Mouse (Mus musculus) gastrocnemius, adult 18-20 months (tissue): ENCODE results near the gene Aida. TPM values are rescaled to one million over a fixed set of nuclear protein-coding genes. Genes with fewer than 3 reads are reported as not detected.

ENCODE experiments used
- DNase-seq: peaks from one replicate; pipeline ENCODE4 v3.0.0; 2021; ENCODE audit warnings: low spot score
- long read RNA-seq, 2 experiments: library from polyadenylated mRNA; stranded (forward); transcript quantifications; one replicate each; pipeline ENCODE4 v2.0.0; 2021
- total RNA-seq, 2 experiments: library from RNA; stranded (reverse); gene quantifications; 2 replicates each; pipeline ENCODE4 v1.2.3; 2021

The Aida gene
- 10 to 100 TPM; 21.1 to 22.6 TPM for total RNA-seq
- long read RNA-seq, experiment 1, full-length matches to known transcripts, result 3 of 5 reads
- long read RNA-seq, experiment 1, partial matches to known transcripts, result 0 of 5 reads
- long read RNA-seq, experiment 1, other reads (novel, unspliced or antisense), result 2 of 5 reads
- long read RNA-seq, experiment 2, full-length matches to known transcripts, result 5 of 6 reads
- long read RNA-seq, experiment 2, partial matches to known transcripts, result 0 of 6 reads
- long read RNA-seq, experiment 2, other reads (novel, unspliced or antisense), result 1 of 6 reads

DNA sequence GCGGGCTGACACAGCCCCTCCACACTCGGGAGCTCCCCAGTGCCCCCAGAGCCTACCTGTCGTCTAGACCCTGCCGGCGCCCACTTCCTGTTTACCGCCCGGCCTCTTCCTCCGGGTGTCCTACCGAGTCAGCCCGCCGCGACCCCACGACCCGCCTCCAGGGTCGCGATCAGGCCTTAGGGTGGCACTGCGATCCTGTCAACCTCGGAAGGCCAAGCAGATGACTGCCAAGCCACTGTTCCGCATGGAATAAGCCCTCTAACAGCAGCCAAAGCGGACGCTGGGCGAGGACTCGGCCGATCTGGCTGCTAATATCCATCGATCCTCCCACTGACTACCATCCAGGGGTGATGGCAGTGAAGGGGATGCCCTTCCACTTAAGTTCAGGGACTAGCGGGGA is at the start of gene Aida:
Gene Aida (plus strand): TSS at position 126 of the 400 bp plus-strand sequence.
- DNase-seq, result no peak

DNA sequence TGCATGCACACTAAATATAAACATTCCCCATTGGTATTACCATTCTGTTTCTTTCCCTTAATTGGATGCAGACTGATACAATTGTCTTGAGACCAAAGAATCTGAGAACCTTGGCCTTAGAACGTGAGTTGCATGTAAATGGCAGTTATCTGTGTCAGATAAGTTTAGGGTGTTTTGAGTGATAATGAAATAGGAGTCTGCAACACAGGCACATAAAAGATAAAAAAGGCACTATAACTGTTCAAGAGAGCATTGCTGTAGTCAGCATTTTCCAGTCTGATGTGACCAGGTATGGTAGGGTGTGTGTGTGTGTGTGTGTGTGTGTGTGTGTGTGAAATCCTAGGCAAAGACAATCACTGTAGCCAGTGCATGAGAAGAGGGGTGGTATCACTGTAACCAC is 48.2 kb upstream of the Aida start:
- no peak for DNase-seq

DNA sequence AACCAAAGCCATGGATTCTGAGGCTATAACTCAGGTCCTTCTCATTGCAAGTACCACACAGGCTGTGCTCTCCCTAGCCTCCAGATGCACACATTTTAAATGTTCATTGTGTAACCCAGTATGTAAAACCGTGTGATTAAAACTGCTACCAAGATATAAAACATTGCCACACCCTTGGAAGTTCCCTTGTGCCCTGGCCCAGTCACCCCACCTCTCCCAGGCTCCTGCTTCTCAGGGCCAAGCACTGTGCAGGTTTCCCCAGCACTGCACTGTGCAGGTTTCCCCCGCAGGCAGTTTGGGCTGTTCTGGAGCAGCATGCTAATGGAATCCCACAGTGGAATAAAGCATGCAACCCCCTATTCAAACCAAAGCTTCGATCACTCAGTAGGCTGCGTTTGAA is 45.8 kb upstream of the Aida start:
- DNase-seq, result no peak

DNA sequence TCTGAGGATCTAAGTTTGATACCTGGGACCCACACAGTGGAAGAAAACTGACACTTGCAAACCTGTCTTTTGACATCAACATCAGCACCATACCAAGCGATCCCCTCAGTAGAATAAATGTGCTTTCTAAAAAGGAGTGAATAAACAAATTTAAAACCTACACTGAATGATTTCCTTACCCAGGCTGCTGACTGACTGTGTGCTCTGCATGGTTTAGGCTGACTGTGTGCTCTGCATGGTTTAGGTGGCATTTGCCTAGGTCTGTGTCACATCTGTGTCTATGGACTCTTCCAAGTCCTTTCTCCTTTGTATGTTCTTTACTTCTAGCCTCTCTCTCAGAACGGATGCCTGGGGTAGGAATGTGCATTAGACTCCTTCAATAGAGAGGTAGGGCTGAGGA is 44.6 kb upstream of the Aida start:
- DNase-seq, result no peak

GRCm38 (mm10) chr1:183252574-183252973 is 43.8 kb upstream of the Aida start:
- DNase-seq, result no peak

DNA sequence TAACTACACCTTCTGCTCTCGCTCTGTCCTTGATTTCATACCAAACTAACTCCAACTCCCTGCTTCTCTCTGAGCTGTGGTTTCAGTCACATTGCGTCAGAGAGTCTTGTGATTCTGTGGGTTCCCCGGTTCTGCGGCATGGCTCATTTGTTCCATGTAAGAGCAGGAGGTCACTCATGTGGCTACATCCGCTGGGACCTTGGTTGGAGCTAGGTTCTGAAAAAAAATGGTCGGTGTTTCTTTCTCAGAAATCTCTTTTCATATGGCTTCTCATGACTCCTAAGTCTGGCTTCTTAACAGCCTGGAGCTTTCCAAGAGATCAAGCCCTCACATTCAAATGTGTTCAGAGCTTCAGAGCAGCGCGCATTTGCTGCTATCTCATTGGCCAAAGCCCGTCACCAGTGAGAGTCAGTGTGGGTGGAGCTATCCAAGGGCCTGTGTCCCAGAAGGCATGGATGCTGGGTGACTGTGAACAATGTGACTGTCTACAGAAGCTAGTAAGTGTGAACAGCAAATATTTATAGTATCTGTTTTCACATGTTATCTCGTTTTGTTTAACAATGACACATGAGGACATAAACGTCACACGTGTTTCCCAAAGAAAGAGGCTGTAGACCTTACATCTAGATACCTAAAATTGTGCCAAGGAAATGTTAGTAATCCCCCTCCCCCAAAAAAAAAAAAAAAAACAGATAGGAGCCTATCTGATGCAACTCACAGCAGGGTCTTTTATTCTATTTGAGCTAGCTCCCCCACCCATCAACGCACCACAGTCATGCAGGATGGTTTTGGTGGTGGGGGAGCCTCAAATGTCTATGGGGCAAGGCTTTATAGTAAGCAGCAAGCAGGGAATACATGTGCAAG is 32.0 kb upstream of the Aida start:
- DNase-seq, result peak; percentile 5

GRCm38 (mm10) chr1:183265921-183266467 is 30.4 kb upstream of the Aida start:
- no peak for DNase-seq

GRCm38 (mm10) chr1:183267666-183268065 is 28.7 kb upstream of the Aida start:
- no peak for DNase-seq

DNA sequence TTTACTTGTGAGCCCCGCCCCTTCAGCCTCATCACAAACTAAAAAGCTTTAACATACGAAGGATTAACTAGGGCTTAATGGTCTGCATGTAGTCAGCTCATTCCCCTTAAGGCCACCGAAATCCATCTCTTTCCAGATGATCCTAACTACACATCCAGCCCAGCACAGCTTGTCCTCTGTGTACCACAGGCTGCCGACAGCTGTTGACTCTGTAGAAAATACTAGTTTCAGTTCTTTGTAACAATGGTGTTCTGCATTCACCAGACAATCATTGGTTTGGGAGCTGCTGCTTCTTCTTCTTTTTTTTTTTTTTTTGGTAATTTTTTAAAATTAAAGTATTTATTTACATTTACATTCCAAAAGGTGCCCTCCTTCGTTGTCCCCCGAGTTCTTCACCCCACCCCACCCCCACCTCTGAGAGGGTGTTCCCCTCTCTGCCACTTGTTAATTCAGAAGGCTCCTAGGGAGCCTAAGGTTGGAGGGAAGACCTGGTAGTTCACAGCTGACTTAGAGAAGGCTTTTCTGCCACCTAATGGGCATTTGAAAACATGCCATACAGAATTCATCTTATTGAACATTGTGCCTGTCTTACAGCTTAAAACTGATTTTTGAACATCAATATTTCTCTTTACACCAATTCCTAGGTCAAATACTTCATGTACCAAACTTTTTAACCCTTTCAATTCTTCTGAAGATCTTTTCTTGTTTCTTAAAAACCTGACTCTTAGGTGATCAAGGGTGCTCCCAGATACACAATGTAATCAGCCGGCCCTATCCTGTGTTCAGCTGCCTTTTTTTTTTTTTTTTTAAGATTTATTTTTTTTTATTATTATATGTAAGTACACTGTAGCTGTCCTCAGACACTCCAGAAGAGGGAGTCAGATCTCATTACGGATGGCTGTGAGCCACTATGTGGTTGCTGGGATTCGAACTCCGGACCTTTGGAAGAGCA is 23.2 kb upstream of the Aida start:
- peak; percentile 7 for DNase-seq

- DNase-seq, result no peak
Measured at GRCm38 (mm10) chr1:183274385-183274784, 22.0 kb upstream of the Aida start.

DNA sequence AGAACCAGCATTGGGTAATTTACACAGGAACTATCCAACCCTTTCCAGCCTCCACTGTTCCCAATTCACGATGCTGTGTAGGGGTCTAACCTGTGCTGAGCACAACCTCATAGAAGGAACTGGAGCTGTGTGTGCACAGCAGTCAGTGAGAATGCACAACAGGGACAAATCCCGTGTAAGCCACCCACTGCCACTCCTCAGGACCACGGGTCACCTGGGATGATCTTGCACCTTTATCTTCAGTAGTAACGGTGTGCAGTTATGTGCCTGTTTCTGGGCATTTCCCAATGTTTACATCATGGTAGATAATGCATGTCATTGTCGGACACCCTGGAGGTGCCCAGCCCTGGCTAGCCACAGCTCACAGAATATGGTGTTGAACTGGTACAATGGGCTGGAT is 20.6 kb upstream of the Aida start:
- no peak for DNase-seq

DNA sequence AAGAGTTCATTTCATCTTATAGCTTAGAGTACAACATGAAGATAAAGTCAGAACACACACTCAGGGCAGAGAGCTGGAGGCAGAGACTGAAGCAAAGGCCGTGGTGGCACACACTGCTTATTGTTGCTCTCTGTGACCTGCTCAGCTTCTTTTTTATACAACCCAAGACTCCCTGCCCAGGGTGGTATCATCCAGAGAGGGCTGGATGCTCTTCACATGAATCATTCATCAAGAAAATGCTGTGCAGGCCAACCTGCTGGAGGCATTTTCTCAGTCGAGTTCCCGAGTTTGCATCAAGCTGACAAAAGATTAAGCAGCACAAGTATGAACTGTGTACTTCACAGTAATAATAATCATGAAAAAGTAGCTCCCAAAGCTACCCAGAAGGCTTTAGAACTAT is 8.0 kb upstream of the Aida start:
- DNase-seq, result no peak

DNA sequence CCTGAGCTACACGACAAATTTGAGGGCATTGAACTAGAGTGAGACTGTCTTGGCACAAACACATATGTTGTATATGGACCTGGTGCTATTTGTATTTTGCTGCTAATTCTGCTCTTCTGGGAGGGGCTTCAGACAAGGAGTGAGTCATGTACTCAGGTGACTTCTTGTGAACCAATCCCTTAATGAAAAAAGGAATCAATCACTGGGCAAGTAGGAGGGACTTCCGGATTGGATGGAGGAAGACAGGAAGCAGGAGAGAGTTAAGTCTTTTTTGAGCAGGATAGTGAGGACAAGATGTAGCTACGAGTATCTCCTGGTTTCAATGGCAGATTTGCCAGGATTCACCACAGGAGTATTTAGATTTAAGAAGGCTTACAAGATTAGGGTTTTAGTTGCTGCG is 6.8 kb upstream of the Aida start:
- DNase-seq, result no peak

- DNase-seq, result peak; percentile 95
Measured at GRCm38 (mm10) chr1:183296877-183297383, 540 bp downstream of the Aida start, which contains the start of gene Brox. Gene Brox (minus strand): TSS chr1:183297269.

DNA sequence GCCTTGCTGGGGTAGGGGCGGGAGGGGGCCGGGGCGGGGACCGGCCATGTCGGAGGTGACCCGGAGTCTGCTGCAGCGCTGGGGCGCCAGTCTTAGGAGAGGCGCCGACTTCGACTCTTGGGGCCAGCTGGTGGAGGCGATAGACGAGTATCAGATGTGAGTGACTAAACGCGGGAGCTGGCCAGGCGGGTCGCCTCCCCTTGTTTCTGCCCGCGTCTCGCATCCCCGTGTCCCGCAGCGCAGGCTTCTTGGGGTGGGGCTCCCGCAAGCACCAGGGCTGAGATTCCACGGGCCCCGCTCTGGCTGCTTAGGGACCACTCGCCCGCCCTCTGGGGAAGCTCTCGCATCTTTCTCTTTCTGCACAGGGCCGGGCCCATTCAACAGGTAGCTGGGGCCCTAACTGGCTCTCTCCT is 1.1 kb downstream of the Aida start:
- DNase-seq, result no peak

- DNase-seq, result peak; percentile 31
Measured at GRCm38 (mm10) chr1:183297886-183298489, 1.6 kb downstream of the Aida start.

- DNase-seq, result peak; percentile 99
Measured at GRCm38 (mm10) chr1:183299161-183299560, 2.8 kb downstream of the Aida start.

DNA sequence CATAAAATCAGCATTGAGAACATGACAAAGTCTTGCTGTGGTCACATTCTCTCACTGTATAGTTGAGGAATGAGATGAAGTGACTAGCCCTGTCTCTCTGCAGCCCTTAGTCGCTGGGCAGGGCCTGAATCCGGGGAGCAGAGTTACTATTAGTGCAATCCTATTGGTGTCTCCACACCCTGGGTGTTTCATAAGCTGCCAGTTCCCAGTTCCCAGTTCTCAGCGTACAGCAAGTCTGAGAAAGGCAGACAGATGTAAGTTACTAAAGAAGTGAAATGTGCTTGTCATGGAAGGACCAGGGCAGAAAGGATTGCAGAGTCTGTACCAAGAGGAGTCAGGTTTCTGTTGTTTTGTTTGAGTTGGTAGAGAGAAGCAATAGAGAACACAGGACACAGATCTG is 11.2 kb downstream of the Aida start:
- no peak for DNase-seq

GRCm38 (mm10) chr1:183308476-183308875 is 12.1 kb downstream of the Aida start:
- no peak for DNase-seq

DNA sequence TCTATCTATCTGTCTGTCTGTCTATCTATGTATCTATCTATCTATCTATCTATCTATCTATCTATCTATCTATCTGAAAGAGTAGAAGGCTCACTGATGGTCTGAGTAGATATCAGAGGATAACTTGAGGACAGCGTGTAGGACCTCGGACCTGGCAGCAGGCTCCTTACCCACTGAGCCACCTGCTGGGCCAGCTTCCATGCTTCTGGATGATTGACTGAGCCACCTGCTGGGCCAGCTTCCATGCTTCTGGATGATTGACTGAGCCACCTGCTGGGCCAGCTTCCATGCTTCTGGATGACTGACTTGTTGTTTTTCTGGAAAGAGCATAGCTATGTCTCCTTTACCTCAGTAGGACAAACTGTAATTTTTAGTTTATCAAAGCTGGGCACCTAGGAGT is 13.2 kb downstream of the Aida start:
- DNase-seq, result peak; percentile 58

- no peak for DNase-seq
Measured at GRCm38 (mm10) chr1:183312076-183312475, 15.7 kb downstream of the Aida start.
